Mouse (Mus musculus) embryonic facial prominence, embryonic 13.5 days (tissue): ENCODE data around the gene Dnah14. TPM values are rescaled to one million over a fixed set of nuclear protein-coding genes. Genes with fewer than 3 reads are reported as not detected.

Experiments
- ATAC-seq: fragments of 200-750 bp; cut with Nextera tagmentation; 2 replicates; pipeline ENCODE4 v1.8.0; 2017; ENCODE audit warnings: low read depth; ENCODE audit not compliant: insufficient number of reproducible peaks, insufficient read depth, low FRiP score, low TSS enrichment
- H3K27ac ChIP-seq: fragments of 300-500 bp; sonication (generic); 2 replicates; pipeline ENCODE4 v1.5.1; 2015; ENCODE audit warnings: moderate library complexity, mild to moderate bottlenecking, inconsistent platforms
- H3K27me3 ChIP-seq: fragments of 300-500 bp; sonication (generic); 2 replicates; pipeline ENCODE4 v1.6.1; 2015; ENCODE audit warnings: mild to moderate bottlenecking, inconsistent platforms
- H3K36me3 ChIP-seq: fragments of 300-500 bp; sonication (generic); 2 replicates; pipeline ENCODE4 v1.6.1; 2015; ENCODE audit warnings: mild to moderate bottlenecking, inconsistent platforms
- H3K4me1 ChIP-seq: fragments of 300-500 bp; sonication (generic); 2 replicates; pipeline ENCODE4 v1.6.1; 2015; ENCODE audit warnings: inconsistent platforms
- H3K4me2 ChIP-seq: fragments of 300-500 bp; sonication (generic); 2 replicates; pipeline ENCODE4 v1.6.1; 2015; ENCODE audit warnings: moderate library complexity, mild to moderate bottlenecking, inconsistent platforms
- H3K4me3 ChIP-seq: fragments of 300-500 bp; sonication (generic); 2 replicates; pipeline ENCODE4 v1.5.1; 2015; ENCODE audit warnings: mild to moderate bottlenecking, inconsistent platforms
- H3K9ac ChIP-seq: fragments of 300-500 bp; sonication (generic); 2 replicates; pipeline ENCODE4 v1.6.1; 2015; ENCODE audit warnings: mild to moderate bottlenecking, inconsistent platforms
- H3K9me3 ChIP-seq: fragments of 300-500 bp; sonication (generic); 2 replicates; pipeline ENCODE4 v1.6.1; 2016; ENCODE audit warnings: inconsistent platforms
- WGBS: fragments of 180-500 bp; shearing (Covaris S2); methylation state at CpG from one replicate; pipeline ENCODE4 v1.1.7; 2015; ENCODE audit warnings: mixed read lengths; 5-methylcytosine and 5-hydroxymethylcytosine counted together
- polyA plus RNA-seq: library from polyadenylated mRNA; unstranded; fragments of >200 nt; fragmentation: Nextera tagmentation; extraction: Ambion mirVana; gene quantifications from 2 replicates; pipeline ENCODE4 v1.2.1, GENCODE M21; 2015

Dnah14 gene
- polyA plus RNA-seq, 1 experiment from 2014 or later: 1.4 TPM

DNA sequence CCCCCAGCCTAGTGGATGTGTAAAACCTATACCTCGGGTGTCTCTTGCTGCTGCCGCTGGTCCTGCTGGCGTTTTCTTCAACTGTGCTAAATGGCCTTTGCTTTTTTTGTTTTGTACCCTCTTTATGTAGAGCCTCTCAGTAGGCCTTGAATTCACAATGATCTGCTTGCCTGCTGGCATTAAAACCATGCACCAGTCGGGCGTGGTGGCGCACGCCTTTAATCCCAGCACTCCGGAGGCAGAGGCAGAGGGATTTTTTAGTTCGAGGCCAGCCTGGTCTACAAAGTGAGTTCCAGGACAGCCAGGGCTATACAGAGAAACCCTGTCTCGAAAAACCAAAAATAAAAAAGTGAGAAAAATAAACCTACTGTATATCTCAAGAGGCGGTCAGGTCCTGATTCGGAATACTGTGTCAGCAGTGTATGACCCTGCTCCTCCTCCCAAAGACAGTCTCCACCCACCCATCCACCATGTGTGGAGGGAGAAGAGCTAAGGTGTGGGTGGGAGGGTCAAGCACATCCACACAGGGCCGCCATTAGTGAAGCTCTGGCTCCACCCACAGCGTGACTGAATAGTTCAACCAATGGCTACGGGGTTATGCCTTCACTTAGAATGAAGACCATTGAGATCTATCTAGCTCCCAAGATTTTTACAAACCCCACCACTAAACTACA, 268.7 kb downstream of the Dnah14 start:
- ATAC-seq: no peak
- H3K4me3 ChIP-seq: no peak overlapping the region
- 77% methylated on average over 15 of the region's 15 CpGs for WGBS
- H3K9me3 ChIP-seq: no peaks in the 10 kb centered on the region
- H3K27ac ChIP-seq: no peak overlapping the region
- no peak overlapping the region for H3K9ac ChIP-seq
- H3K36me3 ChIP-seq: no peaks in the 10 kb centered on the region
- H3K27me3 ChIP-seq: no peaks in the 10 kb centered on the region
- peaks cover 25% of the 10 kb centered on the region for H3K4me1 ChIP-seq
- no peak overlapping the region for H3K4me2 ChIP-seq

DNA sequence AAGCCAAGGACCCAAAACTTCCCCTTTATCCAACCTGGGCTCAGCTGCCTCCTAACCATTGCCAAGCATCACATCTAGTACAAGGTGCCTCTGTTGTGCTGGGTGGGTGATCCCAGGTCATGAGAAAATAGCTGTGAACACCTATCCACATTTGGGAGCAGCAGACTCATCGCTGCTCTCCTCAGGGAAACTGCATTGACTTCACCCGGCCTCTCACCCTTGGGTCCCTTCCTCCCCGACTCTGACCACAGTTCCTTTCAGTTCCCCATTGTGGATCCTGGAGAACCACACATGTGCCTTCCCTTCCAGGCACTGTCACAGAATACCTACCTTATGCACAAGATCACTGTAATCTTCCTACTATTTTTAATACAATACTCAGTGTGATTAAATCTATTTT, 269.4 kb downstream of the Dnah14 start:
- H3K9me3 ChIP-seq: no peaks in the 10 kb centered on the region
- WGBS: 90% methylated on average over 3 of the region's 3 CpGs
- ATAC-seq: no peak
- no peak overlapping the region for H3K4me3 ChIP-seq
- no peaks in the 10 kb centered on the region for H3K27me3 ChIP-seq
- no peak overlapping the region for H3K4me2 ChIP-seq
- no peaks in the 10 kb centered on the region for H3K36me3 ChIP-seq
- no peak overlapping the region for H3K27ac ChIP-seq
- peaks cover 19% of the 10 kb centered on the region for H3K4me1 ChIP-seq
- H3K9ac ChIP-seq: no peak overlapping the region

GRCm38 (mm10) chr1:181847396-181847795, 271.0 kb downstream of the Dnah14 start:
- ATAC-seq: no peak
- no peak overlapping the region for H3K4me3 ChIP-seq
- H3K9me3 ChIP-seq: peaks cover 3% of the 10 kb centered on the region; the same call in 1 of the 2 replicates
- no peak overlapping the region for H3K27ac ChIP-seq
- peaks cover 14% of the 10 kb centered on the region for H3K4me1 ChIP-seq
- 85% methylated on average over 3 of the region's 3 CpGs for WGBS
- no peak overlapping the region for H3K4me2 ChIP-seq
- no peak overlapping the region for H3K9ac ChIP-seq
- no peaks in the 10 kb centered on the region for H3K36me3 ChIP-seq
- no peaks in the 10 kb centered on the region for H3K27me3 ChIP-seq

DNA sequence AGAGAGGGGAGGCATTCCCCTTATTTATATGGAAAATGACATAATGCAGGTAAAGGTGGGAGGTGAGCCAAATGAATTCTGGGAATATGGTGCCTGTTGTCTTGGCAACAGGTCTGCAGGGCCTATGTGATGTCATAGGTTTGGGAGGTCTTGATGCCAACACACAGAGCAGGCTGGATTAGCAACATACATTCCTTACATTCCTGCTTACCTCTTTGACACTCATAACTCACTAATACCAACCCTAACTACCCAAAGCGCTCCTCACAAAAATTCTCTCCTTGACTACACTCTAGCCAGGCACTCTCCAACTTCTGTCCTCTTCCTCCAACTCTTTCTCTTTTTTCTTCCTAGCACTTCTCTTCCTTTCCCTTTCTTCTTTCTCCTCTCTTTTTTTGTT, 271.9 kb downstream of the Dnah14 start:
- H3K4me2 ChIP-seq: no peak overlapping the region
- H3K9ac ChIP-seq: no peak overlapping the region
- H3K36me3 ChIP-seq: no peaks in the 10 kb centered on the region
- H3K4me1 ChIP-seq: peaks cover 12% of the 10 kb centered on the region
- no peak overlapping the region for H3K27ac ChIP-seq
- H3K27me3 ChIP-seq: no peaks in the 10 kb centered on the region
- no peak overlapping the region for H3K4me3 ChIP-seq
- no peak for ATAC-seq
- peaks cover 3% of the 10 kb centered on the region; the same call in 1 of the 2 replicates for H3K9me3 ChIP-seq
- 76% methylated on average over 1 of the region's 1 CpGs for WGBS

DNA sequence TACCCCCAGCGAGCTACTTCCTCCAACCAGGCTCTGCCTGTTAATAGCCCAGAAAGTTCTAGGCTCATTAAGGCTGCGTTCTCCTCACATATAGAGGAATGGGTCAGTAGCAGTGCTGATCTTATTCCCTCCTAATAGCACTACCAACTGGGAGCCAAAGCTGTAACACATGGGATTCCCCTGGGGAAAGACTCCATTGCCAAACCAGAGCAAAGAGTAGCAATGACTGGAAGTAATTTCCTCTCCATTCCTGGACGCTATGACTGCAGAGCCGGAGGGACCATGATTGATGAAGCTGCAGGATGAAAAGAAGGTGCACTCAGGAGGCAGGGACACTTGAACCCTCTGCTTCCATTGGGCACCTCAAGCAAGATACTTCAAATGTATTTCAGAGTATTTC, 274.1 kb downstream of the Dnah14 start:
- WGBS: 55% methylated on average over 4 of the region's 4 CpGs
- ATAC-seq: no peak

DNA sequence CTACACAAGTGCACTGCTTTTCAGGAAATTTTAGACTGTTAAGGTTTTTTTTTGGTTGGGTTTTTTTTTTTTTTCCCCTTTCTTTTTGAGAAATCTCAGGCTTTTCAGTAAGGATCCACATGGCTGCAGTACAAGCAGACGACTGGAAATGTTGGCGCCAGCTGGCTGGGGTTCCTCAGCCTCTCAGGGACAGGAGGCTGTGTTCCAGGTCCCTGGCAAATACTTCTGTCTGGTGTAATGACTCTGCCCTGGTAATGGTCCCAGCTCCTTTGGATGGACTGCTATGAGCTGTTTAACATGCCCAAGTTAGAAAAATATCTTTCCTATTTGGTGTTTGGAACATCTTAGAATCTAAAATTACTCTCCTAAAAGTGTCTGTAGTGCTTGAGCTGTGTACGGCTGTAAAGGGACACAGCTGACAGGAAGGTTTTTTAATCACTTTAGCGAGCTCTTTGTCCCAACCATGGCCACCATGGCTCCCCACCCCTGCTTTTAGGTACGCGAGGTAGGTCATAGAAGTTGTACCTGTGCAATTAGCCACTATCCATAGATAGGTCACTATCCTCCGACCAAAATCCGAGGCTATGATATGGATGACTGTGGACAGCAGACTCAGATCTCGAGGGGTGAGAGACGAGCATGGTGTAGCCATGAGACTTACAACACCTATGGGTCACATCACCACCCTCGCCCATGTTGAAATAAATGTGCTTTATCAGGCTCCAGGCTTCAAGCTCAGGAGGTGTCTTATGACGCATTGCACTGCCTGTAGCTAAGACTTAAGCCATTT, 275.4 kb downstream of the Dnah14 start:
- Histone ChIP-seq H3K4me2 (no peak overlapping the region), H3K27me3 (no peaks in the 10 kb centered on the region), H3K4me3 (no peak overlapping the region), H3K9ac (no peak overlapping the region), H3K27ac (no peak overlapping the region), H3K36me3 (no peaks in the 10 kb centered on the region), H3K4me1 (peaks cover 12% of the 10 kb centered on the region), H3K9me3 (peaks cover 3% of the 10 kb centered on the region; the same call in 1 of the 2 replicates)
- no peak for ATAC-seq
- 84% methylated on average over 12 of the region's 12 CpGs for WGBS

More for the DNA sequence above, 274.1 kb downstream of the Dnah14 start:
- Histone ChIP-seq H3K9me3 (peaks cover 3% of the 10 kb centered on the region; the same call in 1 of the 2 replicates), H3K4me1 (peaks cover 12% of the 10 kb centered on the region), H3K36me3 (no peaks in the 10 kb centered on the region), H3K4me3 (no peak overlapping the region), H3K27me3 (no peaks in the 10 kb centered on the region), H3K4me2 (no peak overlapping the region), H3K9ac (no peak overlapping the region), H3K27ac (no peak overlapping the region)

GRCm38 (mm10) chr1:181852466-181852865, 276.1 kb downstream of the Dnah14 start:
- 45% methylated on average over 13 of the region's 13 CpGs for WGBS
- ATAC-seq: no peak
- peak overlapping the region; percentile 54; the same call in 1 of the 2 replicates for H3K4me2 ChIP-seq
- H3K36me3 ChIP-seq: no peaks in the 10 kb centered on the region
- H3K9ac ChIP-seq: no peak overlapping the region
- peaks cover 12% of the 10 kb centered on the region for H3K4me1 ChIP-seq
- no peaks in the 10 kb centered on the region for H3K27me3 ChIP-seq
- H3K4me3 ChIP-seq: no peak overlapping the region
- peaks cover 3% of the 10 kb centered on the region; the same call in 1 of the 2 replicates for H3K9me3 ChIP-seq
- no peak overlapping the region for H3K27ac ChIP-seq

- H3K36me3 ChIP-seq: no peaks in the 10 kb centered on the region
- H3K27me3 ChIP-seq: no peaks in the 10 kb centered on the region
- 0 out of 2 replicates have a peak, but pooled peaks have one; percentile 26 for ATAC-seq
- H3K9ac ChIP-seq: peak overlapping the region; percentile 49; the same call in 1 of the 2 replicates
- 9% methylated on average over 21 of the region's 21 CpGs for WGBS
- peaks cover 8% of the 10 kb centered on the region for H3K4me1 ChIP-seq
- H3K4me3 ChIP-seq: peak overlapping the region; percentile 12
- peaks cover 3% of the 10 kb centered on the region; the same call in 1 of the 2 replicates for H3K9me3 ChIP-seq
- H3K27ac ChIP-seq: no peak overlapping the region
- H3K4me2 ChIP-seq: peak overlapping the region; percentile 54
Observed at GRCm38 (mm10) chr1:181853081-181853736, 276.9 kb downstream of the Dnah14 start.

DNA sequence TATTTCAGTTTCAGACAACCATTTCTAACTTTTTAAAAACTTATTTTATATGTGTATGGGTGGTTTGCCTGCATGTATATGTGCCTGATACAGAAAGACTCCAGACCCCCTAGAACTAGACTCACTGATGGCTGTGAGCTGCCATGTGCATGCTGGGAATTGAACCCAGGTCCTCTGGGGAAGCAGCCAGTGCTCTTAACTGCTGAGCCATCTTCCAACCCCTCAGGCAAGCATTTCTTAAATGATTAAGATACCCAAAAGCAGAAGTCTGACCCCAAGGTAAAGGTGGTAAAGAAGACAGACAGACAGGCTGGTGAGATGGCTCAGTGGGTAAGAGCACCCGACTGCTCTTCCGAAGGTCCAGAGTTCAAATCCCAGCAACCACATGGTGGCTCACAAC, 278.5 kb downstream of the Dnah14 start:
- no peak overlapping the region for H3K4me2 ChIP-seq
- peaks cover 3% of the 10 kb centered on the region; the same call in 1 of the 2 replicates for H3K9me3 ChIP-seq
- WGBS: 95% methylated on average over 2 of the region's 2 CpGs
- no peaks in the 10 kb centered on the region for H3K36me3 ChIP-seq
- no peak overlapping the region for H3K4me3 ChIP-seq
- peaks cover 7% of the 10 kb centered on the region for H3K4me1 ChIP-seq
- no peak for ATAC-seq
- no peak overlapping the region for H3K27ac ChIP-seq
- no peaks in the 10 kb centered on the region for H3K27me3 ChIP-seq
- H3K9ac ChIP-seq: no peak overlapping the region

GRCm38 (mm10) chr1:181856329-181856728, 280.0 kb downstream of the Dnah14 start:
- Histone ChIP-seq H3K4me2 (no peak overlapping the region), H3K4me1 (peaks cover 13% of the 10 kb centered on the region), H3K36me3 (no peaks in the 10 kb centered on the region), H3K27me3 (no peaks in the 10 kb centered on the region), H3K9ac (no peak overlapping the region), H3K27ac (no peak overlapping the region), H3K9me3 (no peaks in the 10 kb centered on the region), H3K4me3 (no peak overlapping the region)
- WGBS: 92% methylated on average over 2 of the region's 2 CpGs
- no peak for ATAC-seq

GRCm38 (mm10) chr1:181860659-181861058, 284.3 kb downstream of the Dnah14 start:
- peaks cover 10% of the 10 kb centered on the region for H3K4me1 ChIP-seq
- H3K4me2 ChIP-seq: no peak overlapping the region
- no peak overlapping the region for H3K9ac ChIP-seq
- H3K27ac ChIP-seq: no peak overlapping the region
- no peaks in the 10 kb centered on the region for H3K36me3 ChIP-seq
- WGBS: 17% methylated on average over 5 of the region's 5 CpGs
- no peak overlapping the region for H3K4me3 ChIP-seq
- H3K27me3 ChIP-seq: no peaks in the 10 kb centered on the region
- ATAC-seq: no peak
- no peaks in the 10 kb centered on the region for H3K9me3 ChIP-seq
